Mouse (Mus musculus) liver, embryonic 14.5 days (tissue): ENCODE measurements at regions not wholly inside any gene's neighbourhood (a gene's known extent, or its start where the extent isn't known, plus 50 kb on each side); places are given as distances from the start of the nearest gene placed in this dataset.
A peak's percentile ranks its signal among the peaks of the same experiment; 100 is the strongest.

Source experiments
- ATAC-seq: fragments of 200-750 bp; cut with Nextera tagmentation; 2 replicates; pipeline ENCODE4 v1.8.0; 2017; ENCODE audit warnings: moderate number of reproducible peaks, mild to moderate bottlenecking, moderate library complexity; ENCODE audit not compliant: insufficient read depth
- DNase-seq, 3 experiments: peaks; one replicate each; pipeline ENCODE4 v3.0.0-alpha.2; 2012 to 2013; ENCODE audit warnings: low read depth in 3 of 3, low spot score in 3 of 3
- H3K27ac ChIP-seq: fragments of 300-500 bp; sonication (generic); 2 replicates; pipeline ENCODE4 v1.5.1; 2014; ENCODE audit warnings: moderate library complexity, mild to moderate bottlenecking, control low read depth, inconsistent platforms
- H3K27me3 ChIP-seq: fragments of 300-500 bp; sonication (generic); 2 replicates; pipeline ENCODE4 v1.6.1; 2014; ENCODE audit warnings: mild to moderate bottlenecking, low read length, moderate library complexity; ENCODE audit not compliant: control insufficient read depth, insufficient read depth
- H3K36me3 ChIP-seq: fragments of 300-500 bp; sonication (generic); replicated peaks from 2 replicates; pipeline ENCODE4 v1.6.1; 2014; ENCODE audit warnings: low read depth; ENCODE audit not compliant: control insufficient read depth, insufficient read depth
- H3K4me1 ChIP-seq, 2 experiments: fragments of 200-500 bp in 1 of 2; fragments of 300-500 bp in 1 of 2; sonication (generic) in 1 of 2; replicated peaks; 2 replicates each; pipeline ENCODE4 v1.6.1; 2012 to 2014; ENCODE audit warnings: antibody characterized with exemption in 1 of 2, inconsistent platforms in 1 of 2, low read length in 1 of 2; ENCODE audit not compliant: control insufficient read depth in 2 of 2, insufficient read depth in 2 of 2
- H3K4me2 ChIP-seq: fragments of 300-500 bp; sonication (generic); 2 replicates; pipeline ENCODE4 v1.6.1; 2014; ENCODE audit warnings: low read depth, mild to moderate bottlenecking, control low read depth, moderate library complexity
- H3K4me3 ChIP-seq, 2 experiments: fragments of 200-500 bp in 1 of 2; fragments of 300-500 bp in 1 of 2; sonication (generic) in 1 of 2; 2 replicates each; pipeline ENCODE4 v1.5.1; 2012 to 2014; ENCODE audit warnings: low read depth in 2 of 2, low read length in 2 of 2, mild to moderate bottlenecking in 2 of 2, control low read depth in 1 of 2, inconsistent platforms in 1 of 2, moderate library complexity in 1 of 2; ENCODE audit not compliant: insufficient read depth in 1 of 2
- H3K9ac ChIP-seq: fragments of 300-500 bp; sonication (generic); replicated peaks from 2 replicates; pipeline ENCODE4 v1.6.1; 2014; ENCODE audit warnings: mild to moderate bottlenecking, control low read depth, moderate library complexity
- H3K9me3 ChIP-seq: fragments of 300-500 bp; sonication (generic); 2 replicates; pipeline ENCODE4 v1.6.1; 2016; ENCODE audit warnings: low read length, mixed read lengths; ENCODE audit not compliant: control insufficient read depth
- CTCF ChIP-seq: IDR thresholded peaks from 2 replicates; pipeline ENCODE4 v1.5.1; 2016; ENCODE audit warnings: antibody characterized with exemption, low read depth, control low read depth
- EP300 ChIP-seq: IDR thresholded peaks from 2 replicates; pipeline ENCODE4 v1.6.1; 2016; ENCODE audit warnings: antibody characterized with exemption, low read depth
- WGBS: fragments of 180-500 bp; shearing (Covaris S2); extraction: QIAGEN DNeasy Blood & Tissue Kit; methylation state at CpG from one replicate; pipeline ENCODE4 v1.1.7; 2014; ENCODE audit not compliant: insufficient replicate concordance; 5-methylcytosine and 5-hydroxymethylcytosine counted together

- Histone ChIP-seq H3K27ac (no peak overlapping the region), H3K4me3 (no peak overlapping the region), H3K9me3 (no peaks in the 10 kb centered on the region), H3K9ac (no peak overlapping the region), H3K36me3 (no peaks in the 10 kb centered on the region), H3K4me1 (0 out of 4 replicates have a peak, but pooled peaks cover 0 to 3% of the 10 kb centered on the region in 2 experiments), H3K4me2 (no peak overlapping the region), H3K27me3 (no peaks in the 10 kb centered on the region; the same call in 1 of the 2 replicates)
- no peak for TF ChIP-seq CTCF
- TF ChIP-seq EP300 = no peak
- no peak for ATAC-seq
- 49% methylated on average over 5 of the region's 5 CpGs for WGBS
- DNase-seq = no peak
These were observed 206.0 kb upstream of the Pou3f3 start for GRCm38 (mm10) chr1:42489563-42489962.

DNA sequence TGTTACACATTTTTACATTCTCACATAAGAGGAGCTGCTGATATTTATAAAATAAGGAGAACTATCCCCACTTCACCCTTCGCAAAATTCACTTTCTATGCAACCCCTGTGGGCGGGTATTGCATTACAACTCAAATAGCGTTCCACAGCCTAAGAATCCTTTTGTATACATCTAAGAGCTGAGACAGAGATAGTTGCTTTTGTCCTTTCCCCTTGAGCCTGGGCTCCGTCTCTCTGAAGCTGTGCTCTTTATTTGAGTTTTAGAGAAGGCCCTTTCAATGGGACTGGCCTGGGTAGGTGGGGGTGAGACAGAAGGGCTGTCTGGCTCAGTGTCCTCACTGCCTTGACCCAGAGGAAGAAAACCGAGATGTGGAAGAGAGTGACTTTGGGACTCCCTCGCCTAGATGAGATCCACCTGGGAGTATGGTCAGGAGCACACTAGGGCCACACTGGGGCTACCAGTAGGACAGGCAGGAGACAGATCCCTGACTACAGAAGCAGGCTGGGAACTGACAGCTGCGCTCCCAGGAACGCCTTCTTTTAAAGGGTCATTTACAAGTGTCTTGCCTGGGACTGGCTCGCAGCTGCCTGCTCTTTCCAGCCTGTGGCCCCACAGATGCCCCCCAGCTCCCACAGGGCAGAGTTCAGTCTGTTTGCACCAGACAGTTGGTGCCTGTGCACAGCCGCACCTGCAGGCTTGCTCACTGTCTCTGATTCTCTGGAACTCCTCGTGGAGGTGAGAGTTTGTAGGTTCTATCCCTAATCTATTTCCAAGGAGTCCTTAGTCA lies 204.5 kb upstream of the Pou3f3 start:
- DNase-seq (no peak), ATAC-seq (no peak)
- no peaks in the 10 kb centered on the region for H3K36me3 ChIP-seq
- H3K4me1 ChIP-seq = 0 out of 4 replicates have a peak, but pooled peaks cover 0 to 3% of the 10 kb centered on the region in 2 experiments
- no peaks in the 10 kb centered on the region; the same call in 1 of the 2 replicates for H3K27me3 ChIP-seq
- no peaks in the 10 kb centered on the region for H3K9me3 ChIP-seq
- 21% methylated on average over 11 of the region's 11 CpGs for WGBS
- H3K27ac ChIP-seq = no peak overlapping the region
- no peak overlapping the region for H3K9ac ChIP-seq
- peak overlapping the region; percentile 23 for H3K4me2 ChIP-seq
- TF ChIP-seq EP300 (no peak), CTCF (no peak)
- no peak overlapping the region for H3K4me3 ChIP-seq

- H3K4me2 ChIP-seq = peak overlapping the region; percentile 23
- WGBS = 4% methylated on average over 35 of the region's 35 CpGs
- H3K27ac ChIP-seq = no peak overlapping the region
- no peak for ATAC-seq
- no peak for DNase-seq
- H3K9me3 ChIP-seq = no peaks in the 10 kb centered on the region
- no peak for TF ChIP-seq CTCF
- TF ChIP-seq EP300 = no peak
- no peak overlapping the region for H3K4me3 ChIP-seq
- H3K36me3 ChIP-seq = no peaks in the 10 kb centered on the region
- 0 out of 4 replicates have a peak, but pooled peaks cover 0 to 5% of the 10 kb centered on the region in 2 experiments for H3K4me1 ChIP-seq
- no peaks in the 10 kb centered on the region; the same call in 1 of the 2 replicates for H3K27me3 ChIP-seq
- H3K9ac ChIP-seq = no peak overlapping the region
These were observed 203.8 kb upstream of the Pou3f3 start for GRCm38 (mm10) chr1:42491644-42492277.

DNA sequence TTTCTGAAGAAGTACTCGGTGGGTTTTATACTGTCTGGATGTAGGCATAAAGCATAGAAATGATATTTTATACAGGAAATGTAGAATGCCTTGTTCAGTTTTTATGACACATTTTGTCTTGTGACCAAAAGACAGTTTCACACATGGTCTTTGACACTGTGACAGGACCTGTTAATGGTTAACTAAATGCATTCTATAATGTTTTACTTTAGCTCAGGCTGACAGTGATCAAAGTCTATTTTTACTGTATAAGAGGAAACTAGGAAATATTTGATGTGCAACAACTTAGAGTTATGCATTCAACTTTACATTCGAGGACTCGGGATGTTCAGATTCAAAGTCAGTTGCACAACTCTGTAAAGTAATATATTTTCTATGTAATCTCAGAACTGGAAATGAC lies 199.5 kb upstream of the Pou3f3 start:
- TF ChIP-seq CTCF (no peak), EP300 (no peak)
- Histone ChIP-seq H3K27me3 (no peaks in the 10 kb centered on the region; the same call in 1 of the 2 replicates), H3K36me3 (no peaks in the 10 kb centered on the region), H3K4me2 (no peak overlapping the region), H3K9ac (no peak overlapping the region), H3K9me3 (no peaks in the 10 kb centered on the region), H3K4me3 (no peak overlapping the region), H3K27ac (no peak overlapping the region), H3K4me1 (0 out of 4 replicates have a peak, but pooled peaks cover 0 to 5% of the 10 kb centered on the region in 2 experiments)
- WGBS = 42% methylated on average over 3 of the region's 3 CpGs
- ATAC-seq = no peak
- peak in 1 of 3 experiments; percentile 16 for DNase-seq

- no peak for DNase-seq
- H3K4me1 ChIP-seq = 0 out of 4 replicates have a peak, but pooled peaks cover 0 to 5% of the 10 kb centered on the region in 2 experiments
- H3K27me3 ChIP-seq = no peaks in the 10 kb centered on the region; the same call in 1 of the 2 replicates
- H3K36me3 ChIP-seq = no peaks in the 10 kb centered on the region
- H3K4me2 ChIP-seq = no peak overlapping the region
- no peak overlapping the region for H3K4me3 ChIP-seq
- H3K27ac ChIP-seq = no peak overlapping the region
- TF ChIP-seq CTCF (no peak), EP300 (no peak)
- H3K9ac ChIP-seq = no peak overlapping the region
- ATAC-seq = no peak
- 56% methylated on average over 6 of the region's 6 CpGs for WGBS
- no peaks in the 10 kb centered on the region for H3K9me3 ChIP-seq
These were observed 199.1 kb upstream of the Pou3f3 start for GRCm38 (mm10) chr1:42496433-42496832.
